Mouse (Mus musculus) thymus, postnatal 10 days (tissue): ENCODE measurements at regions not wholly inside any gene's neighbourhood (a gene's known extent, or its start where the extent isn't known, plus 50 kb on each side); places are given as distances from the start of the nearest gene placed in this dataset.

Source experiments
- DNase-seq, 2 experiments: peaks; one replicate each; pipeline ENCODE4 v3.0.0; 2021; ENCODE audit warnings: low spot score in 2 of 2

- DNase-seq, result no peak
Observed at GRCm38 (mm10) chr17:82731561-82731960, 483.5 kb upstream of the Pkdcc start.

GRCm38 (mm10) chr17:82742445-82742844 lies 472.6 kb upstream of the Pkdcc start:
- no peak for DNase-seq

GRCm38 (mm10) chr17:82757400-82757799 lies 457.7 kb upstream of the Pkdcc start:
- DNase-seq, result no peak

- no peak for DNase-seq
Observed at GRCm38 (mm10) chr17:82779096-82779495, 436.0 kb upstream of the Pkdcc start.

- DNase-seq, result no peak
Observed at GRCm38 (mm10) chr17:82822129-82822528, 393.0 kb upstream of the Pkdcc start.

- DNase-seq, result no peak
Observed at GRCm38 (mm10) chr17:82824057-82824456, 391.0 kb upstream of the Pkdcc start.

GRCm38 (mm10) chr17:82824619-82825018 lies 390.5 kb upstream of the Pkdcc start:
- no peak for DNase-seq

GRCm38 (mm10) chr17:82827170-82827569 lies 387.9 kb upstream of the Pkdcc start:
- no peak for DNase-seq

- DNase-seq, result no peak
Observed at GRCm38 (mm10) chr17:82827841-82828240, 387.3 kb upstream of the Pkdcc start.

GRCm38 (mm10) chr17:82828434-82828997 lies 386.6 kb upstream of the Pkdcc start:
- no peak for DNase-seq

- DNase-seq, result no peak
Observed at GRCm38 (mm10) chr17:82829415-82829814, 385.7 kb upstream of the Pkdcc start.

GRCm38 (mm10) chr17:82834177-82834576 lies 380.9 kb upstream of the Pkdcc start:
- no peak for DNase-seq

GRCm38 (mm10) chr17:82836115-82836514 lies 379.0 kb upstream of the Pkdcc start:
- no peak for DNase-seq

- no peak for DNase-seq
Observed at GRCm38 (mm10) chr17:82846776-82847494, 368.2 kb upstream of the Pkdcc start.

- peak in 1 of 2 experiments; percentile 33 for DNase-seq
Observed at GRCm38 (mm10) chr17:82857199-82858147, 357.6 kb upstream of the Pkdcc start.

GRCm38 (mm10) chr17:82860391-82860790 lies 354.7 kb upstream of the Pkdcc start:
- DNase-seq, result no peak

- DNase-seq, result no peak
Observed at GRCm38 (mm10) chr17:82860966-82861365, 354.1 kb upstream of the Pkdcc start.

- DNase-seq, result no peak
Observed at GRCm38 (mm10) chr17:82877131-82877530, 338.0 kb upstream of the Pkdcc start.

- DNase-seq, result no peak
Observed at GRCm38 (mm10) chr17:82900602-82901001, 314.5 kb upstream of the Pkdcc start.

GRCm38 (mm10) chr17:82901098-82901891 lies 313.8 kb upstream of the Pkdcc start:
- DNase-seq, result no peak

GRCm38 (mm10) chr17:82904961-82905360 lies 310.1 kb upstream of the Pkdcc start:
- DNase-seq, result no peak

GRCm38 (mm10) chr17:82905483-82905882 lies 309.6 kb upstream of the Pkdcc start:
- no peak for DNase-seq
